Mouse (Mus musculus) MEL (cell line): ENCODE results near the gene Gm3646.

ENCODE experiments used
- CTCF ChIP-seq, 3 experiments: IDR thresholded peaks in 2 of 3; conservative IDR thresholded peaks in 1 of 3; 2 replicates each; pipeline ENCODE4 v1.5.1; 2011 to 2012; ENCODE audit warnings: low read length in 3 of 3, low read depth in 2 of 3, mild to moderate bottlenecking in 2 of 3, improper control_type of control experiment in 1 of 3, inconsistent platforms in 1 of 3, mixed read lengths in 1 of 3, moderate library complexity in 1 of 3; ENCODE audit not compliant: control insufficient read depth in 1 of 3, insufficient read depth in 1 of 3, poor library complexity in 1 of 3, severe bottlenecking in 1 of 3
- JUND ChIP-seq: IDR thresholded peaks from 2 replicates; pipeline ENCODE4 v1.6.1; 2011; ENCODE audit warnings: low read depth, mild to moderate bottlenecking, improper control_type of control experiment, low read length
- MAX ChIP-seq: IDR thresholded peaks from 2 replicates; pipeline ENCODE4 v1.6.1; 2011; ENCODE audit warnings: low read length, improper control_type of control experiment
- MAZ ChIP-seq: IDR thresholded peaks from 2 replicates; pipeline ENCODE4 v1.6.1; 2012; ENCODE audit warnings: low read depth, mild to moderate bottlenecking, inconsistent platforms, low read length, improper control_type of control experiment
- NRF1 ChIP-seq: IDR thresholded peaks from 2 replicates; pipeline ENCODE4 v1.6.1; 2014; ENCODE audit warnings: low read depth, mild to moderate bottlenecking, inconsistent platforms, low read length, improper control_type of control experiment, moderate library complexity; ENCODE audit not compliant: poor library complexity, insufficient read depth, severe bottlenecking
- POLR2AphosphoS2 ChIP-seq: IDR thresholded peaks from 2 replicates; pipeline ENCODE4 v1.6.1; 2011; ENCODE audit warnings: low read length, improper control_type of control experiment
- RAD21 ChIP-seq: IDR thresholded peaks from 2 replicates; pipeline ENCODE4 v1.6.1; 2011; ENCODE audit warnings: mild to moderate bottlenecking, low read depth, low read length, improper control_type of control experiment
- SIN3A ChIP-seq: IDR thresholded peaks from 2 replicates; pipeline ENCODE4 v1.6.1; 2012; ENCODE audit warnings: low read length, improper control_type of control experiment, inconsistent platforms
- SMC3 ChIP-seq: IDR thresholded peaks from 2 replicates; pipeline ENCODE4 v1.6.1; 2011; ENCODE audit warnings: low read depth, low read length, improper control_type of control experiment
- UBTF ChIP-seq: IDR thresholded peaks from 2 replicates; pipeline ENCODE4 v1.6.1; 2012; ENCODE audit warnings: low read depth, mild to moderate bottlenecking, inconsistent platforms, low read length, improper control_type of control experiment, moderate library complexity, borderline replicate concordance; ENCODE audit not compliant: insufficient read depth
- ZKSCAN1 ChIP-seq: IDR thresholded peaks from 2 replicates; pipeline ENCODE4 v1.6.1; 2012; ENCODE audit warnings: low read depth, mild to moderate bottlenecking, inconsistent platforms, low read length, improper control_type of control experiment, moderate library complexity

- no peak for TF ChIP-seq MAX
- no peak for TF ChIP-seq POLR2AphosphoS2
- TF ChIP-seq JUND, result no peak
- no peak for TF ChIP-seq MAZ
- no peak for TF ChIP-seq SIN3A
- TF ChIP-seq SMC3, result no peak
- no peak for TF ChIP-seq CTCF (IDR thresholded peaks at IDR 0.05 in 2 of 3, conservative IDR thresholded peaks at IDR 0.05 in 1 of 3; ENCODE audit: control insufficient read depth in 1 of 3, insufficient read depth in 1 of 3, low read depth in 2 of 3, low read length in 3 of 3, poor library complexity in 1 of 3, severe bottlenecking in 1 of 3)
- TF ChIP-seq UBTF, result no peak
- TF ChIP-seq RAD21, result no peak
- no peak for TF ChIP-seq NRF1
- TF ChIP-seq ZKSCAN1, result no peak
Measured at GRCm38 (mm10) chr1:39813067-39813466, 7.9 kb upstream of the Gm3646 start.
